Mouse (Mus musculus): ENCODE data around the gene Setd3. TPM values are rescaled to one million over a fixed set of nuclear protein-coding genes. Genes with fewer than 3 reads are reported as not detected.

Gene Setd3
- polyA plus RNA-seq, 1 experiment from 2014 or later, result 81.5 TPM

DNA sequence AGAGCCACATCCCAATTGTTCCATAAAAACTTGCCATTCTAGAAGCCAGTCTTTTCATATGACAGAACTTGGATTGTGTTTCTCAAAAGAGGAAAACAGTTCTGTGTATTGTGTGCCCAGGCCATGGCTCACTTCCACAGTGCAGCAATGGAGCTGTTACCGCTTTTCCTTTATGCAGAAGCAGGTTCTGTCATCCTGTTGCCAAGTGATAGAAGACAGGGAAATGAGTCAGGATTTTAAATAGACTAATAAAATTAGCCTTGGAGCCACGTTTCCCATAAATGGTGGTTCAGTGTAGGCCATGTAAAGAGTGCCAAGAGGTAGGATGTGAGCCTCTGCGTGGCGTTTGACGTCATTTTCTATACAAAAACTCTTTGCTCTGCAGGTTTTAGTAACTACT lies 14.8 kb upstream of the Setd3 start:
- DNase-seq (ENCODE audit: low spot score), result no peak
- Histone ChIP-seq H3K9me3 (no peaks in the 10 kb centered on the region), H3K4me1 (no peaks in the 10 kb centered on the region), H3K4me3 (no peak overlapping the region), H3K27me3 (replicated peaks; ENCODE audit: low read depth, poor library complexity, severe bottlenecking) (no peaks in the 10 kb centered on the region), H3K27ac (replicated peaks) (no peak overlapping the region), H3K36me3 (replicated peaks) (peaks cover 100% of the 10 kb centered on the region)
- WGBS, result 94% methylated on average over 5 of the region's 5 CpGs

DNA sequence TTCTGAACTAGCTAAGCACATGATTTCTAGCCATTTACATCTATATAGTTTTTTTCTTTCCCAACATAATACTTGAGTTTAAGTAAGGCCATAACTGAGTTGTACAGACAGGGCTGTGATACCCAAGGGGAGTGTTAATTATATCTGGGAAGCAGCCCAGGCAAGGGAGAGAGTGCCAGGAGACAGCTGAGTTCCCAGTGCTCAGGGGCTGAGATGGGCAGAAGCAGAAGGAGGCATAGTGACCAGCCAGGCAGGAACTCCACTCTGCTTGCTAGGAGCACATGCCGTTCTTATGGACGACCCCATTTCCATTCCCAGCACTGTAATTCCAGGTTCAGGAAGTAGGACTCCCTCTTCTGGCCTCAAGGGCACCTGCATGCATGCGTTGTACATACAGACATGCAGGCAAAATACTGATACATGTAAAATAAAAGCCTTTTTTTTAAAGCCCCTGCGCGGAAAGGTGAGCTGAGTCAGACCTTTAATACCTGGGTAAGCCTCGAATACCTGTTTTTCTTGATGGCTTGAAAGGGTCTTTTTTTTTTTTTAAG lies 8.5 kb upstream of the Setd3 start:
- H3K27ac ChIP-seq (replicated peaks), result no peak overlapping the region
- H3K4me3 ChIP-seq, result no peak overlapping the region
- no peaks in the 10 kb centered on the region for H3K4me1 ChIP-seq
- H3K36me3 ChIP-seq (replicated peaks), result peaks cover 97% of the 10 kb centered on the region
- no peaks in the 10 kb centered on the region for H3K27me3 ChIP-seq (replicated peaks; ENCODE audit: low read depth, poor library complexity, severe bottlenecking)
- DNase-seq (ENCODE audit: low spot score), result no peak
- no peaks in the 10 kb centered on the region for H3K9me3 ChIP-seq
- WGBS, result 87% methylated on average over 6 of the region's 6 CpGs

DNA sequence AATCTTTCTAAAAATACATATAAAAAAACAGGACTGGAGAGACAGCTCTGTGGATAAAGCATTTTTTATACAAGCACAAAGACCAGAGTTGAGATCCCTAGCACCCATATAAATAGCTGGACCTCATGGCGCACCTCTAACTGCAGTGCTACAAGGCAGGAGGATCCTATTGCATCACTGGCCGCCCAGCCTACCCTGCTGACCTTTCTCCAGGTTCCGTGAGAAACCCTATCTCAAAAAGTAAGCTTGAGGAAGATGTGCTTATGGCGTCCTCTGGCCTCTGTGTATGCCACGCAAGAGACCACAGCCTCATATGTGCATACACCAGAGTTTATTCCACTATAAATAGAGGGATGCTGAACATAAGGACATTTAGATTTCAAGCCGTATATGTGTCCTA lies 2.6 kb upstream of the Setd3 start:
- H3K27ac ChIP-seq (replicated peaks), result no peak overlapping the region
- H3K27me3 ChIP-seq (replicated peaks; ENCODE audit: low read depth, poor library complexity, severe bottlenecking), result no peaks in the 10 kb centered on the region
- no peaks in the 10 kb centered on the region for H3K9me3 ChIP-seq
- H3K4me1 ChIP-seq, result peaks cover 24% of the 10 kb centered on the region
- peaks cover 51% of the 10 kb centered on the region for H3K36me3 ChIP-seq (replicated peaks)
- no peak overlapping the region for H3K4me3 ChIP-seq
- no peak for DNase-seq (ENCODE audit: low spot score)
- 94% methylated on average over 6 of the region's 6 CpGs for WGBS

DNA sequence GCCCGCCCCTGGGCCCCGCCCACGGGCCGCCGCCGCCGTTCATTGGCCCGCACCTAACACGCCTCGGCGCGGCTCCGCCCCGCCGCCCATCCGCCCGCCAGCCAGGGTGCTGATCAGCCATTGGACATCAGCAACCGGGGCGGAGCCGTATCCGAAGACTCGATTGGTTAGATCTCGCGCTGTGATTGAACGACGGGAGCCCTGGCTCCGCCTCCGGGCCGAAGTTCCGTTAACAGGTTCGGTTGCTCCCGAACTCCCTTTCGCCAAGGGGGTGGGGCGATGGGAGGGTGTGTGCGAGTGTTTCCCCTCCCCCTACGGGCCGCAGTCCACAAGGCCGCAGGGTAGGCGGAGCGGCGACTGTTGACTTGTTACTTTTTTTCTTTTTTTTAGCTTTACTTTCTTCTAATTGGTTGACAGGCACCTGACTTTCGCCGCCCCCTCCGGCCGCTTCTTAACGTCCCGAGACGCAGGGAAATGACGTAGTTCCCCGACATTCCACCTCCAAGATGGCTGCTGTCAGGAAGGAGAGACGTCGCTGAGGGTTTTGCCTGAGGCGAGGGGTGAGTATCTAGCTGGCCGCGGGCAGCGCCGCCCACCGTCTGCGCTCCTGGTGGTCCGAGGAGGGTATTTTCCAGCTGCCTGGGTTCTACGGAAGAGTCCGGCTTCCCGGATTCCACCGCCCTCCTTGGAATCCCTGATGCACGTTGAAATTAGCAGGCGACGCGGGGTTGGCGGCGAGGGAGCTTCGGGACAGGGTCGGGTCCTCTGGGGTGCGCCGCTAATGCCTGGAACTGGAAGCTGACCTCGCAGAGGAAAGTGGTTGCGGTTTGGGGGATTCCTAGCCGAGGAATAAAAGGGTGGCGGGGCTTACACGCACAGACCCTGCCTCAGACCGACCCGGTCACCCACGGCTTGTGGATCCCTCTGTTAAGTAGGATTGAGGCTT lies 480 bp upstream of the Setd3 start, which contains the start of gene Ccnk:
Gene Ccnk (plus strand): TSS at position 259 of the 946 bp plus-strand sequence.
- Histone ChIP-seq H3K27ac (replicated peaks) (peak within 1 kb of the TSS; percentile 91), H3K27me3 (replicated peaks; ENCODE audit: low read depth, poor library complexity, severe bottlenecking) (no peaks in the 10 kb centered on the region), H3K9me3 (no peaks in the 10 kb centered on the region), H3K36me3 (replicated peaks) (peaks cover 31% of the 10 kb centered on the region), H3K4me1 (peaks cover 35% of the 10 kb centered on the region), H3K4me3 (peak within 1 kb of the TSS; percentile 88)
- WGBS, result under 1% methylated on average over 82 of the region's 82 CpGs
- DNase-seq (ENCODE audit: low spot score), result peak; percentile 99

DNA sequence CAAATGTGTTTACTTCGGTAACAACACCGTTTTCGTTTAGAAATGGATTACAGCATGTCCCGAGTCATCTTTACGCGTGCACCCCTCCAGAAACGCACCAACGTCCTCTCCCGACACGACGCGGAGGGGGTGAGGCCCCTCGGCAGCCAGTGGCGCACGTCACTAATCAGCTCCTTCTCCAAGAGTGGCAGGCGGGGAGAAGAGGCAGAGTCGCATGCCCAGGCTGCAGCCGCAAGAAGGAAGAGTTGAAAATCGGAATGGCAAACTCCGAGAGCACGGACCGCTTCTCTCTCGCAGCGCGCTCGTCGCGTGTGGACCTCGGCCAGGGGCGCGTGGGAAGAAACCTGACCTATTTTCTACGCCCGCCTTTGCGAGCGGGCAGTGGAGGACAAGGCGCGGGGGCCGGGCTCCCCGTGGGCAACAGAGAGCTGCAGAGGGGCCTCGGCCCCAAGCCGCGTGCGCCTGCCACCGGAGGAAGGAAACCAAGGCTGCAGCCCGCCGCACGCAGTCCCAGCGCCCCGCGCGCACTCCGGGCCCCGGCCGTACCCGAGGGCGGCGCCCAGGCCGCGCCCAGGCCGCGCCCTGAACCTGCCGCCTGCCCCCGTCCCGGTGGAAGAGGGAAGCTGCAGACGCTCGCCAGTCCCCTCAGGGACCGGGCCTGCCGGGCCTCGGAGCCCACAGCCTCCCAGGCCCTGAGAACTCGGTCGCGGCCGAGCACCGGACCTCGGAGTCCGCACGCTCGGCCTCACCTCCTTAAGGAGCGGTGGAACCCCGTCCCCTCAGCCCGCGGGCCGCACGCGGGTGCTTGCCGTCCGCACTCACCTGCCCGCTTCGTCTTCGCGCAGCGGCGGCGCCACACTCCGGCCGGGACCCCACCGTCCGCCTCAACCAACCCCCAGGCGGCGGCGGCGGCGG lies 526 bp downstream of the Setd3 start:
- Histone ChIP-seq H3K9me3 (no peaks in the 10 kb centered on the region), H3K36me3 (replicated peaks) (peaks cover 22% of the 10 kb centered on the region), H3K4me1 (peaks cover 37% of the 10 kb centered on the region), H3K4me3 (peak overlapping the region; percentile 88), H3K27me3 (replicated peaks; ENCODE audit: low read depth, poor library complexity, severe bottlenecking) (no peaks in the 10 kb centered on the region), H3K27ac (replicated peaks) (peak overlapping the region; percentile 91)
- WGBS, result under 1% methylated on average over 103 of the region's 103 CpGs
- DNase-seq (ENCODE audit: low spot score), result peak; percentile 68

DNA sequence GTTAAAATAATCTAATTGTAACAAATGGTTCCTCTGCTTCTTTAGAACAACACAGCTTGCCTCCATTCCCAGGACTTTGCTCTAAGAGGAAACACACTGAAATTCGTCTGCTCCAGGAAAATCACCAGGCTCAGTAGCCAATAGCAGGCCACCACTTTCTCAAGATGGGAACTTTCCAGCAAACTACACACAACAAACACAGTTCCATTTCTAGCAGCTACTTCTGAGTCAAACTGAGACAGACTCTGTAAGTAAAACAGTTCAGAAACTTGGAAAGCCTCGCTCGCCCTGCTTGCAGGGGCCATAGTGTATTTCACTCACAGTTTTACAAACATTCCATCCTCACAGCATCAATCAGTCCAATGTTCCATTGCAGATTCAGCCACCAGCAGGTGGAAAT lies 2.7 kb downstream of the Setd3 start:
- WGBS, result 75% methylated on average over 3 of the region's 3 CpGs
- H3K4me3 ChIP-seq, result no peak overlapping the region
- peaks cover under 1% of the 10 kb centered on the region; the same call in 1 of the 2 replicates for H3K36me3 ChIP-seq (replicated peaks)
- no peaks in the 10 kb centered on the region for H3K27me3 ChIP-seq (replicated peaks; ENCODE audit: low read depth, poor library complexity, severe bottlenecking)
- H3K27ac ChIP-seq (replicated peaks), result no peak overlapping the region
- H3K9me3 ChIP-seq, result no peaks in the 10 kb centered on the region
- H3K4me1 ChIP-seq, result peaks cover 51% of the 10 kb centered on the region
- DNase-seq (ENCODE audit: low spot score), result no peak

DNA sequence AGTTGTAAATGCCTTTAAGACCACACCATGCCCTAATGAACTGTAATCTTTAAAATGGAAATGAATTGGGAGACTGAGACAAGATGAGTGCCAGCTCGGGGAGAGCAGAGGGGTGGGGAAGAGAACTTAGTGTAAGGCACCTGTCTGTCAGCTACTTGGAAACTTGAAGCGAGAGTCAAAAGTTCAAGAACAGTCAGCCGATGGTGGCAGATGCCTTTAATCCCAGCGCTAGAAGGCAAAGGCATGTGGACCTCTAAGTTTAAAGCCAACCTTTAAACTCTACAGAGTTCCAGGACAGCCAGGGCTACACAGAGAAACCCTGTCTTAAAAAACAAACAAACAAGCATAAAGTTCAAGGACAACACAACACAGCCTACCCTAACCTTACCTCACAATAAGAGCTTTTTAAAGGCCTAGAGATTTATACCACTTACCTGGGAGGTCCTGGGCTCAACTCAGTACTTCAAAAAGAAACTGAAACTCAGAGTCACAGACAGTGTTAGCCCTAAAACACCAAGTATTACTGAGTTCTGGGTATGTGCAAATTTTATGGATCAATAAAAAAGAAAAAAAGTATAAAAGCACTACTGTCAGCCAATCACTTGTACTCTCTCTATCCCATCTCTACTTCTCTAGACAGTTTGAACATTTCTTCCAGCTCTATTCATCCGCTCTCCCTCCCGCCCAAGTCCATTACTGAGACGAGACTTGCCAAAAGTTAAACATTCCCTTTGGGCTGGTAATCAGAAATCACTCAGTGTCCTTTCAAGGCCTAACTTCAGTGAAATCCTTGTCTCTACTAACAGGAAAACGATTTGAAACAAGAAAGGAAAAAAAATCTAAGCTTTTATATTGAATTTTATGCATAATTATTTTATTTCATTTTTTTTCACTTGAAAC lies 4.3 kb downstream of the Setd3 start:
- no peak for DNase-seq (ENCODE audit: low spot score)
- Histone ChIP-seq H3K9me3 (no peaks in the 10 kb centered on the region), H3K27me3 (replicated peaks; ENCODE audit: low read depth, poor library complexity, severe bottlenecking) (no peaks in the 10 kb centered on the region), H3K27ac (replicated peaks) (no peak overlapping the region), H3K36me3 (replicated peaks) (no peaks in the 10 kb centered on the region), H3K4me1 (peaks cover 45% of the 10 kb centered on the region), H3K4me3 (no peak overlapping the region)
- 72% methylated on average over 8 of the region's 8 CpGs for WGBS

DNA sequence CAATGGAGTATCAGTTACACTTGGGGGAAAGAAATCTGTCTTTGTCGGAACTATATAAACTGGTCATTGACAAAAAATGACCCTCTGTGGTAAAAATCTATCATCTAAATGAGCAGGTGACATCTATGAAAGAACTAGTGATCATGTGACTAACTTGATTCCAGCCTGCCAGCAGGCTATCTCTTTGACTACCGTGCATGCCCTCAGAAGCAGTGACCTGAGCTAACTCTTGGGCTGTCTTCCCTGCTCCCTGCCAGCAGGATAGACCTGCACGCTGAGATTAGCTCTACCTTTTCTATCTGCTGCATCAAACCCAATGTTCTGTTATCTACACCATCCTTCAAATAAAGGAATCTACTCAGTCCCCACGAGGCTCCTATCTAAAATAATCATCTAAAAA lies 6.5 kb downstream of the Setd3 start:
- Histone ChIP-seq H3K4me1 (peaks cover 49% of the 10 kb centered on the region), H3K4me3 (no peak overlapping the region), H3K27me3 (replicated peaks; ENCODE audit: low read depth, poor library complexity, severe bottlenecking) (no peaks in the 10 kb centered on the region), H3K36me3 (replicated peaks) (no peaks in the 10 kb centered on the region), H3K9me3 (no peaks in the 10 kb centered on the region), H3K27ac (replicated peaks) (no peak overlapping the region)
- WGBS, result 69% methylated on average over 4 of the region's 4 CpGs
- DNase-seq (ENCODE audit: low spot score), result no peak

DNA sequence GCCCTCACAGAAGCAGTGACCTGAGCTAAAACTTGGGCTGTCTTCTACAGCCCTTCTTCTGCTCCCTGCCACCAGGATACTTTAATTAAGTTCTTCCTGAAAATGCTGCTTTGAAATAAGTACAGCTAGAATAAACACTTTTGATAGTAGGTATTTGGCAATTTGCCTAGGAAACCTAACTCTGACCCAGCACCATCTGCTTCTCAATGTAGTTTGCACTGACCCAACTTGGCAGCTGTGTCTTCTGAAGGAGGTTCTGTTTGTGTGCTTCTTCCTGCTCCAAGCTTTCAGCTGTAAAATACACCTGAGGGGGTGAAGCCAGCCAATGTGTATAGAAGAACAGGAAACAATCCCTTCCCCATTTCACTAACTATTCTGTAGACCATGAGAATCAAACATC lies 7.8 kb downstream of the Setd3 start:
- Histone ChIP-seq H3K9me3 (no peaks in the 10 kb centered on the region), H3K4me3 (no peak overlapping the region), H3K27me3 (replicated peaks; ENCODE audit: low read depth, poor library complexity, severe bottlenecking) (no peaks in the 10 kb centered on the region), H3K4me1 (peaks cover 36% of the 10 kb centered on the region), H3K27ac (replicated peaks) (no peak overlapping the region), H3K36me3 (replicated peaks) (no peaks in the 10 kb centered on the region)
- DNase-seq (ENCODE audit: low spot score), result no peak

DNA sequence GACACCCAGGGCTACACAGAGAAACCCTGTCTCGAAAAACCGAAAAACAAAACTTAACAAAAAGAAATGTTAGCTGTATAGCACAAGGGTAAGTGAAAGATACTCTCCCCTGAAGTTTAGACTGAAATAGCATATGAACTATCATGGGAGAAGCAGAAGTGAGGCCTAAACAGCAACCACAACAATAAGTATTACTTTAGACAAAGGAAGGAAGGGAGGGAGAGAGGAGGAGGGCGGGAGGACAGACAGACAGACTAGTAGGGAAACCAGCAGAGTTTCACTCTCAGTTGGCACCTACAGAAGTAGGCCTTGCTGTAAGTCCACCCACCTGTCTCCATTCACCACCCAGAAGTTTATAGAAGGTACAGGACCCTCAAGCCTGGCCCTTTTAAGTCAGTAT lies 8.6 kb downstream of the Setd3 start:
- H3K4me3 ChIP-seq, result no peak overlapping the region
- H3K36me3 ChIP-seq (replicated peaks), result no peaks in the 10 kb centered on the region

DNA sequence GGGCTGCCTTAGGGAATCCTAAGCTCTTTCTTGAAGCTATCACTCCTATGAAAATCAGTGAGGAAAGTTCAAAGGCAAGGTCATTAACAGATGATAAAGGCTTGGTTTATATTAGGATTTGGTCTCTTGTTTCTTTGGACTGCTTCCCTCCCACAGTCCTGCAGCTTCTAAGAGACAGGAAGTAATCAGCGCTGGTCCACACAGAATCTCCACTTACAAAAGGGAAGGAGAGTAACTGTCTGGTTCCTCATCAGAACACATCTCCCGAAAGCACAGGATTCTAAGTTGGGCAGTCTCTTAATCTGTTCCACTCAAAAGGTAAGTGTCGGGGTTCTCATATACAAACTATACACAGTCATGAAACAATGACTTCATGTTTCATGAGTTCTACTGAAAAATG lies 10.2 kb downstream of the Setd3 start:
- Histone ChIP-seq H3K36me3 (replicated peaks) (peaks cover 7% of the 10 kb centered on the region), H3K4me3 (no peak overlapping the region), H3K27me3 (replicated peaks; ENCODE audit: low read depth, poor library complexity, severe bottlenecking) (no peaks in the 10 kb centered on the region), H3K4me1 (peaks cover 27% of the 10 kb centered on the region), H3K27ac (replicated peaks) (no peak overlapping the region), H3K9me3 (no peaks in the 10 kb centered on the region)
- no peak for DNase-seq (ENCODE audit: low spot score)
- WGBS, result 82% methylated on average over 3 of the region's 3 CpGs

More for the DNA sequence above, 8.6 kb downstream of the Setd3 start:
- H3K9me3 ChIP-seq, result no peaks in the 10 kb centered on the region
- DNase-seq (ENCODE audit: low spot score), result no peak
- H3K27ac ChIP-seq (replicated peaks), result no peak overlapping the region
- 95% methylated on average over 3 of the region's 3 CpGs for WGBS
- H3K4me1 ChIP-seq, result peaks cover 35% of the 10 kb centered on the region
- H3K27me3 ChIP-seq (replicated peaks; ENCODE audit: low read depth, poor library complexity, severe bottlenecking), result no peaks in the 10 kb centered on the region
